Mouse (Mus musculus): ENCODE data around the gene Sec11a. TPM values are rescaled to one million over a fixed set of nuclear protein-coding genes. Genes with fewer than 3 reads are reported as not detected.

The Sec11a gene
- polyA plus RNA-seq, 1 experiment: 45.3 TPM

DNA sequence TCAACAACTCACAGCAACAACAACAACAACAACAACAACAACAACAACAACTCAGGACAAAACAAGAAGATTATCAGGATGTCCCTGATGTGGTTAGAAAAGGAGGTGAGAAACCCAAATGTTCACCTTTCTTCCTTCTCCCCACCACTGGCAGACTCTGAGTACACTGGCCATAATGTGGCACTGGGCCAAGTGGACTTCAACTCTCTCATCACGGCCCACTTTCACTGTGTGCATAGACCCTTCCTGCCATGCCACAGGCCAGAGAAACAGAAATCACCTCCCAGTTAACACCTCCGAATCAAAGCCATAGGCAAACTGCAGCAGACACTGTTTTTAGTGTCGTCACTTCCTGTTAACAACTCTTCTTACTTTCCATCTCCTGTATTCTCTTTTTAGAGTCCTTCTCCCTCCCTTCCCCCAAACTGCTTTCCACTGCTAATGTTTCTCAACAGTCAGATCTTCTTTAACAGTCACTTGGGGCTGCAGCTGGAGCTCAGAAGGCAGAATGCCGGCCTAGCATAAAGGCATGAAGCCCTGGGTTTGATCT lies 29.6 kb downstream of the Sec11a start:
- H3K4me1 ChIP-seq (ENCODE audit: control insufficient read depth, insufficient read depth, insufficient read length): peaks cover 4% of the 10 kb centered on the region; the same call in 1 of the 2 replicates
- H3K4me3 ChIP-seq (ENCODE audit: extremely low read depth, insufficient read depth, insufficient read length): no peak overlapping the region
- H3K27ac ChIP-seq (ENCODE audit: insufficient read depth, low read length): no peak overlapping the region
- no peaks in the 10 kb centered on the region for H3K27me3 ChIP-seq (ENCODE audit: control insufficient read depth, insufficient read depth, low read length)
- peaks cover 26% of the 10 kb centered on the region for H3K36me3 ChIP-seq (ENCODE audit: control insufficient read depth, insufficient read depth, low read length)
- no peak for DNase-seq (ENCODE audit: low read depth in 1 of 2, low spot score in 2 of 2)
- 68% methylated on average over 4 of the region's 4 CpGs for WGBS
- TF ChIP-seq POLR2A (IDR thresholded peaks at IDR 0.05; ENCODE audit: low read depth, low read length) (no peak), CTCF (IDR thresholded peaks at IDR 0.05; ENCODE audit: extremely low read depth, insufficient read depth, insufficient read length, insufficient replicate concordance) (no peak)

DNA sequence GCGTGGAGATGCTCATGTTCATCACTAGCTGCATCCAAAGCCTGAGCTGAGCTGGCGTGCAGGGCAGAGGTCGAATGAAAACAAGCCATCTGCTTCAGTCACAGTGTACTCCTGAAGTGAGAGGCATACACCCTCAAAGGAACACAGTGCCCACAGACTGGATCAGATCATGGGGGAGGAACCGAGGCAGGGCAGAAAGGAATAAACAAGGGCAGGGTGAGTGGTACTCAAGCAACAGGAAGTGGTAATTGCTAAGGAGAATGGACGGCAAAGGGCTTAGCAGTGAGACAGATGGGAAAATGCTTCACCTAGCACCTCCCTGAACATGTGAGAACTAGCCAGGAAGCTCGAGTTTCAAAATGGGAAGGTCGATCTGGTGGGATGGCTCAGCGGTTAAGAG lies 35.1 kb downstream of the Sec11a start:
- Histone ChIP-seq H3K4me1 (ENCODE audit: control insufficient read depth, insufficient read depth, insufficient read length) (no peaks in the 10 kb centered on the region), H3K4me3 (ENCODE audit: extremely low read depth, insufficient read depth, insufficient read length) (no peak overlapping the region), H3K27me3 (ENCODE audit: control insufficient read depth, insufficient read depth, low read length) (no peaks in the 10 kb centered on the region), H3K36me3 (ENCODE audit: control insufficient read depth, insufficient read depth, low read length) (peaks cover 22% of the 10 kb centered on the region), H3K27ac (ENCODE audit: insufficient read depth, low read length) (no peak overlapping the region)
- WGBS: 75% methylated on average over 8 of the region's 8 CpGs
- no peak for TF ChIP-seq CTCF (IDR thresholded peaks at IDR 0.05; ENCODE audit: extremely low read depth, insufficient read depth, insufficient read length, insufficient replicate concordance)
- no peak for TF ChIP-seq POLR2A (IDR thresholded peaks at IDR 0.05; ENCODE audit: low read depth, low read length)
- no peak for DNase-seq (ENCODE audit: low read depth in 1 of 2, low spot score in 2 of 2)

GRCm38 (mm10) chr7:80911053-80911452 lies 36.5 kb downstream of the Sec11a start:
- no peak for TF ChIP-seq CTCF (IDR thresholded peaks at IDR 0.05; ENCODE audit: extremely low read depth, insufficient read depth, insufficient read length, insufficient replicate concordance)
- no peak for TF ChIP-seq POLR2A (IDR thresholded peaks at IDR 0.05; ENCODE audit: low read depth, low read length)
- WGBS: 77% methylated on average over 7 of the region's 7 CpGs

DNA sequence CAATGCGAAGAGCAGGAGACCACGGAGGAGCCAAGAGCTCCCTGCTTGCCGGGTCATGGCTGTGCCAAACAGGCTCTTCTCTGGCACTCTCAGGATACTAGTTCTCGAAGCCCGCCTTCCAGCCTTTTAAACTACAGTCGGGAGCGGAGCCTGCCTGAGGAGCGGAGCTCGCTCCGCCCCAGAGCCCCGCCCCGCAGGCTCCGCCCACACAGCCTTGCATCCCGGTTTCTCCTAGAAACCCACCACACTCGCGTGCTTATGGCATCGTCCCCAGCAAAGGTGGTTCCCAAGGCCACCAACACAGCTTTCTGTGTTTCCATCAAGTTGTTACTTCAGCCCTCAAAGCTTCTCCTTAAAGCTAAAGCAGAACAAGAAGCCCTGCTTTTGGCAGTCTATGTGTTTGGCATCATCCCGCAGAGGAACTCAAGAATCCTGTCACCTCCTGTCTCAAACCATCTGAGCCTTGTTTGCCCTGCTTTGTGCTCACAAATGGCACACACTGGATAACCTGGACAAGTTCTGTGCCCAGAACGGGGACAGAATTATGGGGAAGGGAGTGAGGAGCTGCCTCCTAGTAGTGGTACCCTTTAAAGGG lies 42.6 kb downstream of the Sec11a start, which contains the start of gene Nmb:
TSS of gene Nmb (minus strand) at position 156 of the 595 bp plus-strand sequence.
- TF ChIP-seq POLR2A (IDR thresholded peaks at IDR 0.05; ENCODE audit: low read depth, low read length) (no peak), CTCF (IDR thresholded peaks at IDR 0.05; ENCODE audit: extremely low read depth, insufficient read depth, insufficient read length, insufficient replicate concordance) (no peak)
- Histone ChIP-seq H3K4me3 (ENCODE audit: extremely low read depth, insufficient read depth, insufficient read length) (peak within 1 kb of the TSS; percentile 63), H3K27me3 (ENCODE audit: control insufficient read depth, insufficient read depth, low read length) (no peaks in the 10 kb centered on the region), H3K27ac (ENCODE audit: insufficient read depth, low read length) (no peak within 1 kb of the TSS), H3K4me1 (ENCODE audit: control insufficient read depth, insufficient read depth, insufficient read length) (peaks cover 12% of the 10 kb centered on the region; the same call in 1 of the 2 replicates), H3K36me3 (ENCODE audit: control insufficient read depth, insufficient read depth, low read length) (peaks cover 1% of the 10 kb centered on the region)
- 3% methylated on average over 19 of the region's 19 CpGs for WGBS
- peak in 1 of 2 experiments; percentile 40 for DNase-seq (ENCODE audit: low read depth in 1 of 2, low spot score in 2 of 2)

More at GRCm38 (mm10) chr7:80911053-80911452, 36.5 kb downstream of the Sec11a start:
- Histone ChIP-seq H3K27me3 (ENCODE audit: control insufficient read depth, insufficient read depth, low read length) (no peaks in the 10 kb centered on the region), H3K4me1 (ENCODE audit: control insufficient read depth, insufficient read depth, insufficient read length) (no peaks in the 10 kb centered on the region), H3K4me3 (ENCODE audit: extremely low read depth, insufficient read depth, insufficient read length) (no peak overlapping the region), H3K36me3 (ENCODE audit: control insufficient read depth, insufficient read depth, low read length) (peaks cover 18% of the 10 kb centered on the region), H3K27ac (ENCODE audit: insufficient read depth, low read length) (no peak overlapping the region)
- no peak for DNase-seq (ENCODE audit: low read depth in 1 of 2, low spot score in 2 of 2)

GRCm38 (mm10) chr7:80903625-80904422 lies 43.8 kb downstream of the Sec11a start:
- 82% methylated on average over 11 of the region's 11 CpGs for WGBS
- H3K4me3 ChIP-seq (ENCODE audit: extremely low read depth, insufficient read depth, insufficient read length): no peak overlapping the region

GRCm38 (mm10) chr7:80901541-80902274 lies 45.9 kb downstream of the Sec11a start:
- WGBS: 21% methylated on average over 15 of the region's 15 CpGs
- H3K27ac ChIP-seq (ENCODE audit: insufficient read depth, low read length): peak overlapping the region; percentile 75
- DNase-seq (ENCODE audit: low read depth in 1 of 2, low spot score in 2 of 2): peak in 1 of 2 experiments; percentile 20
- H3K4me1 ChIP-seq (ENCODE audit: control insufficient read depth, insufficient read depth, insufficient read length): peaks cover 12% of the 10 kb centered on the region; the same call in 1 of the 2 replicates
- no peak for TF ChIP-seq CTCF (IDR thresholded peaks at IDR 0.05; ENCODE audit: extremely low read depth, insufficient read depth, insufficient read length, insufficient replicate concordance)
- no peak for TF ChIP-seq POLR2A (IDR thresholded peaks at IDR 0.05; ENCODE audit: low read depth, low read length)
- peaks cover 4% of the 10 kb centered on the region for H3K36me3 ChIP-seq (ENCODE audit: control insufficient read depth, insufficient read depth, low read length)
- H3K4me3 ChIP-seq (ENCODE audit: extremely low read depth, insufficient read depth, insufficient read length): peak overlapping the region; percentile 68
- H3K27me3 ChIP-seq (ENCODE audit: control insufficient read depth, insufficient read depth, low read length): no peaks in the 10 kb centered on the region

More at GRCm38 (mm10) chr7:80903625-80904422, 43.8 kb downstream of the Sec11a start:
- no peak for DNase-seq (ENCODE audit: low read depth in 1 of 2, low spot score in 2 of 2)
- TF ChIP-seq CTCF (IDR thresholded peaks at IDR 0.05; ENCODE audit: extremely low read depth, insufficient read depth, insufficient read length, insufficient replicate concordance) (no peak), POLR2A (IDR thresholded peaks at IDR 0.05; ENCODE audit: low read depth, low read length) (no peak)
- Histone ChIP-seq H3K27ac (ENCODE audit: insufficient read depth, low read length) (no peak overlapping the region), H3K27me3 (ENCODE audit: control insufficient read depth, insufficient read depth, low read length) (no peaks in the 10 kb centered on the region), H3K4me1 (ENCODE audit: control insufficient read depth, insufficient read depth, insufficient read length) (peaks cover 12% of the 10 kb centered on the region; the same call in 1 of the 2 replicates), H3K36me3 (ENCODE audit: control insufficient read depth, insufficient read depth, low read length) (peaks cover 1% of the 10 kb centered on the region; the same call in 1 of the 2 replicates)

Measured in spleen, adult 2 months (tissue).